Mouse (Mus musculus) testis, adult 2 months (tissue): Measurements from ENCODE around the gene Cd63. TPM values are rescaled to one million over a fixed set of nuclear protein-coding genes. Genes with fewer than 3 reads are reported as not detected.
A peak's percentile ranks its signal among the peaks of the same experiment; 100 is the strongest.

Source experiments
- H3K27ac ChIP-seq: fragments of 200-500 bp; 2 replicates; pipeline ENCODE4 v1.5.1; 2012; ENCODE audit warnings: low read depth, low read length; ENCODE audit not compliant: control insufficient read depth, insufficient read depth
- H3K27me3 ChIP-seq: fragments of 200-500 bp; 2 replicates; pipeline ENCODE4 v1.6.1; 2012; ENCODE audit warnings: mild to moderate bottlenecking, low read length, moderate library complexity; ENCODE audit not compliant: control insufficient read depth, insufficient read depth
- H3K36me3 ChIP-seq: fragments of 200-500 bp; 2 replicates; pipeline ENCODE4 v1.6.1; 2012; ENCODE audit warnings: mild to moderate bottlenecking, low read length; ENCODE audit not compliant: control insufficient read depth, insufficient read depth
- H3K4me1 ChIP-seq: fragments of 200-500 bp; 2 replicates; pipeline ENCODE4 v1.6.1; 2012; ENCODE audit warnings: low read length; ENCODE audit not compliant: control insufficient read depth, insufficient read depth
- H3K4me3 ChIP-seq: fragments of 200-500 bp; 2 replicates; pipeline ENCODE4 v1.5.1; 2012; ENCODE audit warnings: low read depth, mild to moderate bottlenecking, low read length, moderate library complexity, mixed read lengths; ENCODE audit not compliant: control insufficient read depth
- CTCF ChIP-seq: fragments of 200-500 bp; IDR thresholded peaks from 2 replicates; pipeline ENCODE4 v1.5.1; 2012; ENCODE audit warnings: low read depth, mild to moderate bottlenecking, inconsistent platforms, low read length, moderate library complexity; ENCODE audit not compliant: control insufficient read depth, insufficient read depth, insufficient replicate concordance
- POLR2A ChIP-seq: fragments of 200-500 bp; IDR thresholded peaks from 2 replicates; pipeline ENCODE4 v1.6.1; 2012; ENCODE audit warnings: low read depth, mild to moderate bottlenecking, inconsistent platforms, low read length, moderate library complexity; ENCODE audit not compliant: control insufficient read depth
- polyA plus RNA-seq: library from polyadenylated mRNA; depleted of rRNA; stranded (reverse); fragments of >200 nt; gene quantifications from 2 replicates; pipeline ENCODE4 v1.2.3, GENCODE M21; 2012

Cd63 gene
- polyA plus RNA-seq, 1 experiment, result 30.9 TPM

DNA sequence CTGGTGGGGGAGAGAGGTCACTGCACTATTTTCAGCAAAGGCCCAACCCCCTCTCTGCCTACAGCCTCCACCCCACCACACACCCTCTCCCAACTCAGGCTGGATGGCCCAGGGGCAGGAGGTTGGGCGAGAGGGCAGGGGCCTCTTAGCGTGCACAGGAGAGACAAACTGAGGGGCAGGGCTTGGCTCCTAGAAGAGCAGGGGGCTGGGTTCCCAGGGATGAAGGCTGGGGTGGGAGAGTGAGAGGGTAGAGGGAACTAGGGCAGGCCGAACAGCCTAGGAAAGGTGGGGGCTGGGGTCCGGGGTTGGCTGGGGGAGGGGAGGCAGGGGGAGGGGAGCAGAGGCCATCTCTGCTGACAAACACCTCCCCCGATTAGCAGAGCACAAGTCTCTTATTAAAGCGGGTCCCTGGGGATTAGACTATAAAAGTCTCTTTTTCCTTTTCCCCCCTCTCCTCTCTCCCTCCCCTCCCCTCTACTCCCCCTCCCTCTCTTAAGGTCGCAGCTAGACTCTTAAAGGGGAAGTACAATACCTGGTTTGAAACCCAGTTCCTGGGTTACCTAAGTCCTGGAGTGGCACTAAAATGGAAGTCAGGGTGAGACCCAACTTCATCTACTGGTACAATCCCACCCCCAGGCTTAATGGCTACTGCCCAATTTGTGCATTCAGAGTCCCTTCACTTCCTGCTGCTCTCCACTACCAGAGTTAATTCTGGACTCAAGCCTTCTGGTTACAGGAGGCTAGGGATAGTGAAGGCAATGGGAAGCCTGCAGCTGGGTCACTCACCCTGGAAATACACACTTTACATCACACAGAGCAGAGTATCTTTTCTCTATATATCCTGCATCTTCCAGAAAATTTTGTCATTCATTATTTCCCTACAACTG, 11.6 kb upstream of the Cd63 start:
- Histone ChIP-seq H3K36me3 (no peaks in the 10 kb centered on the region), H3K27me3 (no peaks in the 10 kb centered on the region), H3K27ac (no peak overlapping the region), H3K4me1 (peaks cover 12% of the 10 kb centered on the region), H3K4me3 (no peak overlapping the region)
- TF ChIP-seq POLR2A (no peak), CTCF (no peak)

DNA sequence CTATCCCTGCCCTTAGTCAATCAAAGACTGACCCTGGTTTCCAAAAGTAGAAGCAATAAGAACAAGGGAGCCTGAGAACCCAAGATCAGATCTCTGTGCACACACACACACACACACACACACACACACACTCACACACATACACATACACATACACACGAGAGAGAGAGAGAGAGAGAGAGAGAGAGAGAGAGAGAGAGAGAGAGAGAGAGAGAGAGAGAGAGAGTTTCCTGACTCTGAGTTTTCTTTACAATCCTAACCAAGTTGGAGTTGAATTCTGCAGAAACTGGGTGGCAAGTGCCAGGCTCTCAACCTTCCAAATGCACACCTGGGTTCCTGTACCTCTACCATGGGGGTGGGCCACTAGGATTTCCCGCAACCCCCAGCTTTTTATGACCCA, 10.9 kb upstream of the Cd63 start:
- H3K36me3 ChIP-seq, result no peaks in the 10 kb centered on the region
- H3K27me3 ChIP-seq, result no peaks in the 10 kb centered on the region
- peaks cover 12% of the 10 kb centered on the region for H3K4me1 ChIP-seq
- no peak for TF ChIP-seq POLR2A
- TF ChIP-seq CTCF, result no peak
- no peak overlapping the region for H3K27ac ChIP-seq
- H3K4me3 ChIP-seq, result no peak overlapping the region

DNA sequence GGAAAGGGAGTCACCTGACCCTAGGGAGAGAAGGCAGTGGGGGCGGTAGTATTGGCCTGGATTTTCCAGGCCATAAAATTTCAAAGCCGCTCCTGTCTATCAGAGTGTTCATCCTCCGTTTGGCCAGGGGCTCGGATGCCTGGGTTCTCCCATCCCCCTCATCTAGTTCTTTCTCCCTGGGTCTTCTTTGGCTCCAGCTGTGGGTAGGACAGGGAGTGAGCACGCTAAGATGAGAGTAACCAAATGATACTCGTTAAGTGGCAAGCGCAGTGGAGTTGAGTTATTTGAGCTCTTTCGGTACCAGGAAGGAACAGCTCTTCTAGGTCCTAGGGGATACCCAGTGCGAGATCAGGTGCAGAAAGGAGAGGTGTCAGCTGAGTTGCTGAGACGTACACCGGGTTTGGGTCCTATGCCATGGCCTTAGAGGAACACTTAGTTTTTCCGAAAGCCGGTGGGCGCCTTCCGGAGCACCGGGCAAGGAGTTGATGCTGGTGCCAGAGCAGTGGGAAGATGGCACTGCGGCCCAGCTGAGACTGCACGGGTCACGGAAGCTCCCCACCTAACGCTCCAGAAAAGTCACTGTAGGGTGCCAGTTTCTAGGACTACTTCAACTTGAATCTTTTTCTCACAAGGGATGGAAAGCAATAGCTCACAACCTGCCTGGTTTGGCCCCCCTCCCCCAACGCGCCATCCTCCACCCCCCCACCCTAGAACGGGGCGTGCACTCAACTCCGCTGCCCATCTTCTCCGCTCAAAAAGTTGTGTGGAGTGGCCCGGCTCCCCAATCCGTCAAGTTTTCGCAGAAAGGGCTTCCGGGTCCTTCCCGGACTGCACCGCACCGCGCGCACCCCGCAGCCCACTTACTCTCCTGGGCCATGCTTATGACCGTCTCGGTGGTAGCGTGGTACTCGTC, 10.2 kb upstream of the Cd63 start:
- Histone ChIP-seq H3K27ac (no peak overlapping the region), H3K4me3 (peak overlapping the region; percentile 86), H3K27me3 (no peaks in the 10 kb centered on the region), H3K36me3 (no peaks in the 10 kb centered on the region), H3K4me1 (peaks cover 16% of the 10 kb centered on the region)
- TF ChIP-seq CTCF, result no peak
- TF ChIP-seq POLR2A, result no peak

DNA sequence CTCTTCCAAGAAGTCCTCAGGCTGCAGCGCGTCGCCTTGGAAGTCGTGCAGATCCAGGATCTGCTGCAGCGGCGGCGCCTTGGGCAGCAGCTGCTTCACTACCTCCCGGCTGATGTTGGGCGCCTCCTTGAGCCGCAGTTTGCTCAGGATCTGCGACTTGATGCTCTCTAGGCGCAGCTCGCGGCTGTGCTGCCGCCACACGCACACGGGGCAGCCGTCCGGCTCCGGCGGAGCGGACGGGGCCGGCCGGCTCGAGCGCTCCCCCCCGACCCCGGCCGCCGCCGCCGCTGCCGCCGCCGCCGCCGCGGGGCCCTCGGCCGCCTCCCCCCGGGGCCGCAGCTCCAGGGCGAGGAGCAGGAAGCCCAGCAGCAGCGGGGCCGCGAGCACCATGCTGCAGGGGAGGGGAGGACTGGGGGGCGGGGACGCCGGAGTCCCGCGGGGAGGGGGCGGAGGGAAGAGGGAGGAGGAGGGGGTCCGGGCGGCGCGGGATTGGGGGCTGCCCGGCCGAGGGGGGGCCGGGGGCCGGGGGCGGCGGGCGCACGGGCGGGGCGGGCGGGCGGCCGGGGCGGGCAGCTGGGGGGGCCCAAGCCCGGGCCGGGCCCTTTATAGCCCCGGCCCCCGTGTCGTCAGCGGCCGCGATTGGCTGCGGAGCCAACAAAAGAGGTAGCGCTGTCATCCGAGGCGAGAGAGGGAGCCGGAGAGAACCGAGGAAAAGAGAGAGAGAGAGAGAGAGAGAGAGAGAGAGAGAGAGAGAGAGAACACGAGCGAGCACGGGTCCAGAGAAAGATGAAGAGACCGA, 9.3 kb upstream of the Cd63 start, which contains the start of gene Gdf11:
Gene Gdf11 (minus strand): TSS at position 423 of the 799 bp plus-strand sequence.
- H3K27ac ChIP-seq, result no peak within 1 kb of the TSS
- H3K4me3 ChIP-seq, result peak within 1 kb of the TSS; percentile 86
- no peaks in the 10 kb centered on the region for H3K36me3 ChIP-seq
- TF ChIP-seq POLR2A (no peak), CTCF (no peak)
- no peaks in the 10 kb centered on the region for H3K27me3 ChIP-seq
- H3K4me1 ChIP-seq, result peaks cover 25% of the 10 kb centered on the region

DNA sequence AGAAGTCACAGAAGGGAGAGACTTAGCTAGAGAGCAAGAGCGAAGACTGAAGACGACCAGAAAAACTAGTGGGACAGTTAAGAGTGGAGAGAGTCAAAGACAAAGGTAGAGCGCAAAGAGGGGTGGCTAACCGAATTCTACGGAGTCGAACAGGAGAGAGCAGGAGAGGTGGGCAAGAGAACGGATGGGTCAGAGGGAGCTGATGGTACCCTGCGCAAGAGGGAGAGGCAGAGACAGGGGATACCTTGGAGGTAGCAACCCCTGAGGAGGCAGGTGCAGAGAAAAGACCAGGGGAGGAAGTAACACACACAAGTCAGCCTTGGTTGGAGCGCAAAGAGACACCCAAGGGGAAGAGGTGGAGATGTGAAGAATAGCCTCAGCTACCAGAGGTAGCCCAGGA, 8.5 kb upstream of the Cd63 start:
- Histone ChIP-seq H3K4me1 (peaks cover 30% of the 10 kb centered on the region), H3K4me3 (peak overlapping the region; percentile 70), H3K27me3 (no peaks in the 10 kb centered on the region), H3K27ac (no peak overlapping the region), H3K36me3 (no peaks in the 10 kb centered on the region)
- TF ChIP-seq CTCF, result no peak
- TF ChIP-seq POLR2A, result no peak

DNA sequence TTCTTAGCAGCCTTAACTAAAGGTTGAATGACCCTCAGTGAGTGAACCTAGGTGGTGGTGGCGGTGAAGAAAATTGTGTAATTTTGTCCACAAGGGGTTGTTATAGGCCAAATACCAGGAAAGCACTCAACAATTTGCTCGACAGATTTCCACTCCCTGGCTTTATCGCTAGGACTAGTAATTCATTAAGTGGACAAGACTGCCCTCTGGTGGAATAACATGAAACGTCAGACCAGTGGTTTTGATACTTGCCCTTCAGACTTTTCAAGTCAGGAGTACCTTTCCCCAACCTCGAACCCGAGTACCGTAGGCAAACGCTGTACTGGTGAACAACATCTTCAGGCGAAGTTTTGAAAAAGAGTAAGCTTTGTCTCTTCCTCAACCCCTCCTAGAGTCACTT, 5.4 kb upstream of the Cd63 start:
- peak overlapping the region; percentile 85; the same call in 1 of the 2 replicates for H3K27ac ChIP-seq
- H3K4me3 ChIP-seq, result peak overlapping the region; percentile 90
- no peaks in the 10 kb centered on the region for H3K27me3 ChIP-seq
- no peaks in the 10 kb centered on the region for H3K36me3 ChIP-seq
- no peak for TF ChIP-seq POLR2A
- peak; percentile 23; the same call in 1 of the 2 replicates for TF ChIP-seq CTCF
- H3K4me1 ChIP-seq, result peaks cover 30% of the 10 kb centered on the region
